Mouse (Mus musculus) heart, postnatal 25 days (tissue): ENCODE measurements around the gene Psap. TPM values are rescaled to one million over a fixed set of nuclear protein-coding genes. Genes with fewer than 3 reads are reported as not detected.

Source experiments
- DNase-seq: peaks from one replicate; pipeline ENCODE4 v3.0.0; 2022; ENCODE audit warnings: low spot score
- intact Hi-C: fragments of 180-260 bp; cut with DNase I; formaldehyde crosslinking; loops from one replicate; pipeline ENCODE4 v1.15.1; 2025
- total RNA-seq, 2 experiments: library from RNA; stranded (reverse); gene quantifications; 2 replicates each; pipeline ENCODE4 v1.2.3; 2021

Psap gene
- total RNA-seq, 2 experiments from 2014 or later, result 984 to 1,036 TPM

GRCm38 (mm10) chr10:60285183-60285582 lies 7.8 kb downstream of the Psap start:
- DNase-seq, result no peak
- intact Hi-C loops, result no loop called here

DNA sequence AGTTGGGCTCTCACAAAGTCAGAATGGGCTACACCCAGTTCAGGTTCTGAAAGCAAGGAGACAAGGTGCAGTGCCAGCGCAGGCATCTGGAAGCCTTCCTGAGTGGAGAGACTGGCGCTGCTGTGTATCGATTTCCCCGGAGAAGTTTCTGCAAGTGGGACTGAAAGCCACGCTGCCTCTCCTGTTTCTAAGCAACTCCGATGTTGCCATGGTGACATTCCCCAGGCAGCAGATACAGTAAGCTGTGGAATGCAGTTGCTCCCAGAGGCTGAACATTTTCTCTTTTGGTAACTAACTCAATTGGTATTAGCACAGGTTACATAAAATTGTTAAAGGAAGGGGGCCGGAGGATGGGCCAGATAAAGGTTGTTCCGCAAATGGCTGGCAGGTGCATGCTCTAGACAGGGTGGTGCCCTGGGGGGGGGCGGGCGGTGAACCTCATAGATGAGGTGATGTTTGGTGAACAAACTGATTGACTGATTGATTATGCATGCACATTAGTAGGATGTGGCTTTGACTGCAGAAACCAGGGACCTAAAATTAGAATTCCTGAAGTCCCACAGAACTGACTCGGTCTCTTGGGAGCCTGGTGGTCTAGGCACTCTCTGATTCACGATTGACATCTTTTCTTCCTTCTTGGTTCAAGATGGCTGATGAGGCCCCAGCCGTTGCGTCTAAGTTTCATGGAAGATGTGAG lies 8.4 kb downstream of the Psap start:
- intact Hi-C loops, result no loop called here
- DNase-seq, result no peak

DNA sequence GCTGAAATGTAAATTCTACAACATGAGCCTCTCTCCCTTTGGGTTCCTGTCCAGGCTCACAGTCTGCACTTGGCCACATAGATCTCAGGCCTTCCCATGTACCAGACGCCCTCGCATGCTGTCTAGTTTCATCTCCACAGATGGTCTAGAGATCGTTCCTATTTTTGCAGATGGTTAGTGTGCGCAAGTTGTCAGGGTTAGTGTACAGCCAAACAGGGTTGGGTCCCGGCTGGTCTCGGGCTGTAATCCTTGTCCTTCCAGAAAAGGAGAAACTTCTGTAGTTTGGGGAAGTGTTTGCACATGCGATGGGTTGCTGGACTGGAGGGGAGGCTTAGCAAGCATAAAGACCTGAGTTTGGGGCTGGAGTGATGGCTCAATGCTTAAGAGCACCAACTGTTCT lies 9.1 kb downstream of the Psap start:
- intact Hi-C loops, result no loop called here
- no peak for DNase-seq

DNA sequence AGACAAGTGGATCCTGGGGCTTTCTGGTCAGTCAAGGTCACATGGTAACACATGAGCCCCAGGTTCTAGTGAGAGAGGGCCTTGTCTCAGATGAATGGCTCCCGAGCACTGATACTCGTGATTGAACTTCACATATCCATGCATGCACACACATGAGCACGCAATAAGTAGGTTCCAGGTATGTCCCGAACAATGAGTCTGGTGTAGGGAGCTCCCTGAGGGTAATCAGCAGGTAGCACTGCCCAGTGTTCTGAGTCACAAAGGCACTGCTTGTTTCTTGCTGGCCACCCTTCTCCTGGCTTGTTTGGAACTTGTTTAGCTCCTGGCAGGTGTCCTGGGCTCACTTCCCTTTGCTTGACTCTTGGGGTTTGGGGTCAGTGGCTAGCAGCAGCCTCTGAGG lies 9.7 kb downstream of the Psap start:
- intact Hi-C loops, result no loop called here
- DNase-seq, result no peak

GRCm38 (mm10) chr10:60287726-60288125 lies 10.3 kb downstream of the Psap start:
- no peak for DNase-seq
- intact Hi-C loops, result no loop called here

DNA sequence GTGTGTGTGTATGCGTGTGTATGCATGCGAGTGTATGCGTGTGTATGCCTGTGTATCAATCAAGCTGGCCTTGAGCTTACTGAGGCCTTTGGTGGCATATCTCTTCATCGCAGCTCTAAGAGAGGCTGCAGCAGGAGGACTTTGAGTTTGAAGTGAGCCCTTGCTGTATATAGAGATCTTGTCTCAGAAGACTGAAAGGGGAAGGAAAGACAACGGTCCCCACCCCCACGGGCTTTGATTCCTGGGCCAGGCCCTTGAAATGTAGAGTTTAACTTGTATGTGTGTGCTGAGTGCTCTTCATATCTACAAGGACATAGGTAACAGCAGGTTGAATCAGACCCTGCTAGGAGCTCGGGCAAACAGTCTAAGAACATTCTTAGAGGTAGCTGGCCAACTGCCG lies 11.8 kb downstream of the Psap start:
- no peak for DNase-seq
- intact Hi-C loops, result no loop called here

- intact Hi-C loops, result no loop called here
- DNase-seq, result no peak
Measured at GRCm38 (mm10) chr10:60290026-60290738, 12.8 kb downstream of the Psap start.

- intact Hi-C loops, result no loop called here
- DNase-seq, result no peak
Measured at GRCm38 (mm10) chr10:60290739-60291110, 13.3 kb downstream of the Psap start.

GRCm38 (mm10) chr10:60292209-60292608 lies 14.8 kb downstream of the Psap start:
- intact Hi-C loops, result no loop called here
- no peak for DNase-seq

- no peak for DNase-seq
- intact Hi-C loops, result no loop called here
Measured at GRCm38 (mm10) chr10:60294621-60295020, 17.2 kb downstream of the Psap start.

- intact Hi-C loops, result no loop called here
- DNase-seq, result no peak
Measured at GRCm38 (mm10) chr10:60295356-60295755, 17.9 kb downstream of the Psap start.

DNA sequence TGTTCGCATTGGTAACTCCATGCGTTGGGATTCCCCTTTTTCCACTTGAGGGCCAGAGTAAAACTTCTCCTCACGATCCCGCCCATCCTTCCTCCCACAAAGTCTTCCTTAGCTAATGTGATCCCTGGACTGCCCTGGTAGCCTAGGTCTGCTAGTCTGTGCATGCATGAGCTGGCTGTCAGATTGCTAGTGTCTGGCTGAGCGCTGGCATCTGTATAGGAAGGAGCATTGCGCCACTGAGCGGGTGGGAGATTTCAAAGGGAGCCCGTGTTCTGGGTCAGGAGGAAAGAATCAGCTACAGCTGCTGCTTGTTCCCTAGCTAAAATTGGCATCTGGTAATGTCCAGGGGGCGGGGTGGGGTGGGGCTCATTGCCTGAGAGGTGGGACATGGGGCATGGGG lies 18.6 kb downstream of the Psap start:
- DNase-seq, result no peak
- intact Hi-C loops, result no loop called here

DNA sequence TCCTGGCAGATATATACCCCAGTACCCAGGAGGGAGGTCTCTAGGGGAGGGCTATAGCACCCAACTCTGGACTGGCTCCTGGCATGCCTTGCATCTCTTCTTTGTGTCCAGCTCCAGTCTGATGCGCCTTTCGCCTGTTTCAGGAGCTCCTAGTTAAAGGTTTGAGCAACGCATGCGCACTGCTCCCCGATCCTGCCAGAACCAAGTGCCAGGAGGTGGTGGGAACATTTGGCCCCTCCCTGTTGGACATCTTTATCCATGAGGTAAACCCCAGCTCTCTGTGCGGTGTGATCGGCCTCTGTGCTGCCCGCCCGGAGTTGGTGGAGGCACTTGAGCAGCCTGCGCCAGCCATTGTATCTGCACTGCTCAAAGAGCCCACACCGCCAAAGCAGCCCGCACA lies 22.2 kb downstream of the Psap start:
- no peak for DNase-seq
- intact Hi-C loops, result no loop called here

- intact Hi-C loops, result no loop called here
- DNase-seq, result no peak
Measured at GRCm38 (mm10) chr10:60303419-60303818, 26.0 kb downstream of the Psap start.

- intact Hi-C loops, result loop anchor here (2.0 to 5.0 kb wide), 3 partner anchors 227 to 454 kb away; no protein-coding TSS in a partner anchor
- DNase-seq, result peak; percentile 33
Measured at GRCm38 (mm10) chr10:60304854-60305628, 27.6 kb downstream of the Psap start.

DNA sequence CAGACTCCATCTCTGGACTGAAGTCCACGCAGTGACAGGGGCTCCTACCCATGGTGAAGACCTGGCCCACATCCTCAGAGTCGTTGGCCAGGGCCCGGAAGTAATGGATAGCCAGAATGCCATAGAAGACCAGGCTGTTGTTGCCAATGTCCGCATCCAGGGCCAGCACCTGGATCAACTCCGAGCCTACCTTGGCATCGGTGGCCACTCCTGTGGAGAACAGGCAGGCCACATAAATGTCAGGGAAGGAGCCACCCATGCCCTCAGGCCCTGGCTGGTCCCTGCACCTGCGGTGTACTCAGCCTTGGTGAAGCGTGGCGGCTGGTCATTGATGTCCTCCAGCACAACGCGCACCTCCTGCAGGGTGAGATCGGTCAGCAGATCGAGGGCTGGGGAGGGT lies 33.2 kb downstream of the Psap start:
- intact Hi-C loops, result no loop called here
- DNase-seq, result no peak

- intact Hi-C loops, result no loop called here
- no peak for DNase-seq
Measured at GRCm38 (mm10) chr10:60313606-60314005, 36.2 kb downstream of the Psap start.

DNA sequence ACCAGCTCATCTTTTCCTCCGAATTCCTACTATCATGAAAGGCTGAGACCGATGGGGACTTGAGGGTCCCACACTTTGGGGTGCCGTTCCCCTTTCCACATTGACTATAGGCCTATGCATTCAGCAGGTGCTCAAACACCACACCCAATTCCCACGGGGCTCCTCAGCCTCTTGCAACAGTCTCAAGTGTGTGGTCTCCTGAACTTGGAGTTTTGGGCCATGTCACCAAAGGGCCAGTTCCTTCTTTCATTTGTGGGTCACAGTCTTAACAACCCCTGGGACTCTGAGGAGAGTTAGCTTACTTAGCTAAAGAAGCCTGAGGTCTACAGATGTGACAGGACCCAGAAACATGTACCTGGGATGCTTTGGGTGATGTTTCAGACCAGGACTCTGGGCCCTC lies 38.7 kb downstream of the Psap start:
- DNase-seq, result no peak
- intact Hi-C loops, result no loop called here

DNA sequence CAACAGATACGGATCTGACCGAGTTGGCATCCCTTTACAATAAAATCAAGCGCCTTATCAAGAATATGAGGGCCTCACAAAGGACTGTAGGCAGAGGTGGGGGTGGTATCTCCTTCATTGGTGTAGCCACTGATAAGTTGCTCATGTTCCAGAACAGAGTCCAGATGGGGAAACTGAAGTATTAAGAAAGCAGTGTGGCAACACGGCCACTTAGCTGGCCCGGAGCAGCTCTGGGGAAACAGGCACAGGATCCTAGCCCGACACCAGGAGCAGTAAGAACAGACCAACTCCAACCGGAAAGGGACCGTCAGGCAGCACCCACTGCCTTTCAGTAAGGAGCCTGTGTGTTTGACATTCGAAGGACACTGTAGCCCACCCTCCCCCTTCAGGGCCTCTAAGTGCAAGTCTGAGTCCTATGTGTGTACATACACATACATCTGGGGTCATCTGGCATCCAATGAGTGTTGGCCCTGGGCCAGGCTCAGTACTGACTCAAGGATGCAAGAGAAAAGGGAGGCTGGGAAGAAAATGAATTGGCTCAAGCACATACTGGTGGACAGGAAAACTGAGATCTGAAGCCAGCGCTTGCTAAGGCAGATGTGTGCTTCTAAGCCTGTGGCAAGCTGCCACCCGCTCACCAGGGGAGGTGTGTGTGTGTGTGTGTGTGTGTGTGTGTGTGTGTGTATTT lies 51.7 kb downstream of the Psap start:
- DNase-seq, result no peak
- intact Hi-C loops, result no loop called here

DNA sequence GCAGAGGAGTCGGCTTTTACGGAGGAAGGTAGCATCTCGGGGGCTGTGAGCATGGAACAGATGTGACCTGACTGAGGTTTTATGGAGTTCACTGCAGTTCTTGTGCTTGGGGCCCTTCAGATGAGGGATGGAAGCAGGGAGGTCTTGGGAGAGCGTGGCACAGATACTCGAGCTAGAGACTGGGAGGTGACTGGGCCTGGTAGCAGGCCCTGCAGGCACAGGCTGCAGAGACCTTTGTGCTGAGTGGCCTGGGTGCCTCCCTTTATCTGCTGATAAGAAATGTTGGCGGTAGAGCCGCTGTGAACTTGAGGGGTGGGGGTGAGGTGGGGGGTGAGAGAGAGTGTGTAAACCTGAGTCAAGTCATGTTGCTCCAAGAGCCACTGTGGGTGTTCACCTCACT lies 57.2 kb downstream of the Psap start:
- DNase-seq, result no peak
- intact Hi-C loops, result no loop called here
